Mouse (Mus musculus): Measurements from ENCODE around the gene 9130019O22Rik. TPM values are rescaled to one million over a fixed set of nuclear protein-coding genes. Genes with fewer than 3 reads are reported as not detected.
"Not testable (repeated sequence)": the region's sequence is repeated elsewhere in the genome, so short reads cannot be mapped to it uniquely, and the experiment has no call there.

Gene 9130019O22Rik
- polyA plus RNA-seq, 1 experiment from 2014 or later, result 5.4 TPM

DNA sequence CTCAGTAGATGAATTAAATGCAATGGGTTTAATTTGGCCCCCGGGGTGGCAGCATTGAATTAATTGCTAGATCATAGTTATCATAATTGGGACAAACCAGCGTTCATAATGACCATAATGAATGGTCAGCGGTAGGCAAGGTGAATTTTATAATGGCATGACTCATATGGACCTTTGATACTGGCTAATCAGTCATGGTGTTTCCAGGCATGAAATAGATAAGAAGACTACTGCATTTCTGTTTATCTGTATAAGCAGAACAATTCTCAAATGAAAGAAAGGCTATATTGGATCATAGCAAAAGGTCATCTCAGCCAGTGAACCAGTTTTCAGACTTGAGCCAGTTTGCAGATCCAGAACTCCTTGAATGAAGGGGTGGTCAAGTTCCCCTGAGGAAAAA lies 13.4 kb upstream of the 9130019O22Rik start:
- no peak overlapping the region for H3K27ac ChIP-seq
- H3K4me2 ChIP-seq, result no peak overlapping the region
- H3K27me3 ChIP-seq, result peaks cover 17% of the 10 kb centered on the region
- WGBS, result 65% methylated on average over 3 of the region's 3 CpGs
- no peak overlapping the region for H3K9ac ChIP-seq
- no peaks in the 10 kb centered on the region for H3K9me3 ChIP-seq
- peaks cover 4% of the 10 kb centered on the region; the same call in 1 of the 2 replicates for H3K36me3 ChIP-seq
- no peak overlapping the region for H3K4me3 ChIP-seq
- H3K4me1 ChIP-seq (replicated peaks), result no peaks in the 10 kb centered on the region
- ATAC-seq (ENCODE audit: low FRiP score), result no peak

DNA sequence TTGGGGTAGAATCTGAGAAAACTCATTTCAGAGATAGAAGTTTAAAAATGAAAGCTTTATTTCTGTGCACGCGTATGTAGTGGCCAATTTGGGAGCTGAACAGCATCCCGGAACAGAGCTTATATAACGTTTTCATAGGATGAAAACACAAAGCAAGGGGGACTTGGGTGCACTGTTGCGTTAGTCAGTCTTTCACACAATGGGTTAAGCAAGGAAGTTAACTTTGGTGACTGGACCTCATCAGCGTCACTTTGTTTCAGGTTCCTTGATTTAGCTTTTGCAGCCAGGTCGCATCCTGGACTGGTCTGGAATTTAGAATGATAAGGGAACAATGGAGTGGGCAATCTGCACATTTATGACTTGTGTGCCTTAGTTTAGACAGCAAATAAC lies 7.0 kb upstream of the 9130019O22Rik start:
- Histone ChIP-seq H3K4me3 (peak overlapping the region; percentile 65), H3K27ac (peak overlapping the region; percentile 89), H3K4me2 (peak overlapping the region; percentile 85), H3K4me1 (replicated peaks) (peaks cover 16% of the 10 kb centered on the region), H3K9me3 (no peaks in the 10 kb centered on the region), H3K9ac (peak overlapping the region; percentile 67), H3K36me3 (peaks cover 15% of the 10 kb centered on the region), H3K27me3 (peaks cover 13% of the 10 kb centered on the region)
- 27% methylated on average over 7 of the region's 7 CpGs for WGBS
- peak; percentile 37; the same call in 1 of the 2 replicates for ATAC-seq (ENCODE audit: low FRiP score)

DNA sequence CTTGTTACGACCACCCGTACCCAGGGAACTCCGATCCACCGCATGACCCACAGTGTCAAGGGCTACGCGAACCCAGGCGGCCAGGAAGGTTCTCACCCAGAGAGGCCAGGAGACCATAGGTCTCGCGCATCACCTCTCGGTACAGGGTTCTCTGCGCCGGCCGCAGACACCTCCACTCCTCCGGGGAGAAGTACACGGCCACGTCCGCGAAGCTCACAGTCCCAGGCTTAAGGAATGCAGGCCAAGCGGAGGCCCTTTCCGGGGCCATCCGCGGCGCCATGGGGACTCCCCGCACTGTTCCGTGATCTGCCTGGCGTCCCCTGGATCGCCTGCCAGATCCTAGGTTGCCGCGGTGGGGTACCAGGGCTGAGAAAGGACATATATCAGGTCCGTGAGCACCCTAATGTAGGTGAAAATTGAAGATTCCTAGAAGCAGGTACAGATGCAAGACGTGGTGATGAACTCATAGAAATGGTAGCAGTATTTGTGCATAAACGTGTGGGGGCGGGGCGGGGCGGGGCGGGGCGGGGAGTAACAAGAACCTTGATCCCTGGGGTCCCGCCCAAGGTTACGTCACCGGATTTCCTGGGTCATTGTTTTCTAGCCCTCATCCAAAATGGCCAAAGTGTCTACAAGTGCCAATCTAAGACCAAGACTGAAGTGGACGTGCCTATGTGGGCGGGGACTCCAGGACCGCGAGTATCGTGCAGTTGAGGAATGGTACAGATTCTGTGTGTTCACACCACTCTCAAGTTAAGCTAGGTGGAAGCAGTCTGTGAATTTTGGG lies 6.4 kb upstream of the 9130019O22Rik start, which contains the start of gene E430018J23Rik:
E430018J23Rik (minus strand) TSS at position 473 of the 787 bp plus-strand sequence.
- WGBS, result under 1% methylated on average over 45 of the region's 45 CpGs
- ATAC-seq (ENCODE audit: low FRiP score), result peak; percentile 93
- H3K27ac ChIP-seq, result peak within 1 kb of the TSS; percentile 89

DNA sequence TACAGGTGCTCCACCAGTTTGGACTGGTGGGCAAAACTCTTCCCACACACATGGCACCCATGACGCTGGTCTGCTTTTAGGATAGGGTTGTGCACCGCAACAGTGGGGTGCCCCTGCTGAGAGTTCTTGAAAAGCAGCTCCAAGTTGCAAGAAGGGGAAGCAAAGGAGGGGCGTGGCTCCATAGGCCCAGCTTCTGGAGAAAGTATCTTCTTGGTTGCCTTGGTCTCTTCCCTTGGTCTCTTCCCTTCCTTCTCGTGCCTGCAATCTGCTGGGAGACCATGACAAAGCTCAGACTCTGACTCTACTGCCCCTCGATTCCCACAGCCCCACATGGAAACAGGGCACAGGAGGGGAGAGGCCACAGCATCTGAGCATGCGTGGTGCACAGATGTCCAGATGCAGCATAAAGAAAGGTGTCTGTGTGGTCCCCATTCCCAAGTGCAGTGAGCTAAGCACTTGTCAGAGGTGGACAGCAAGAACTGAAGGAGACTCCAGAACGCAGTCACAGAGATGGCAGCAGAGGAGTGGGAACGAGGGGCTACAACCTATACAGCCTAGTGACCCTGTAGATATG lies 5.4 kb upstream of the 9130019O22Rik start:
- H3K9ac ChIP-seq, result peak overlapping the region; percentile 84
- H3K4me1 ChIP-seq (replicated peaks), result peaks cover 16% of the 10 kb centered on the region
- peaks cover 8% of the 10 kb centered on the region for H3K27me3 ChIP-seq
- 87% methylated on average over 8 of the region's 8 CpGs for WGBS
- H3K9me3 ChIP-seq, result no peaks in the 10 kb centered on the region
- H3K27ac ChIP-seq, result 0 out of 2 replicates have a peak overlapping the region, but pooled peaks have one; percentile 89
- peaks cover 15% of the 10 kb centered on the region for H3K36me3 ChIP-seq
- H3K4me3 ChIP-seq, result peak overlapping the region; percentile 65
- no peak for ATAC-seq (ENCODE audit: low FRiP score)
- H3K4me2 ChIP-seq, result peak overlapping the region; percentile 85

More for the DNA sequence above, 6.4 kb upstream of the 9130019O22Rik start, which contains the start of gene E430018J23Rik:
- peak within 1 kb of the TSS; percentile 84 for H3K9ac ChIP-seq
- H3K9me3 ChIP-seq, result no peaks in the 10 kb centered on the region
- peaks cover 16% of the 10 kb centered on the region for H3K4me1 ChIP-seq (replicated peaks)
- H3K36me3 ChIP-seq, result peaks cover 15% of the 10 kb centered on the region
- H3K27me3 ChIP-seq, result peaks cover 13% of the 10 kb centered on the region
- peak within 1 kb of the TSS; percentile 65 for H3K4me3 ChIP-seq
- H3K4me2 ChIP-seq, result peak within 1 kb of the TSS; percentile 85

DNA sequence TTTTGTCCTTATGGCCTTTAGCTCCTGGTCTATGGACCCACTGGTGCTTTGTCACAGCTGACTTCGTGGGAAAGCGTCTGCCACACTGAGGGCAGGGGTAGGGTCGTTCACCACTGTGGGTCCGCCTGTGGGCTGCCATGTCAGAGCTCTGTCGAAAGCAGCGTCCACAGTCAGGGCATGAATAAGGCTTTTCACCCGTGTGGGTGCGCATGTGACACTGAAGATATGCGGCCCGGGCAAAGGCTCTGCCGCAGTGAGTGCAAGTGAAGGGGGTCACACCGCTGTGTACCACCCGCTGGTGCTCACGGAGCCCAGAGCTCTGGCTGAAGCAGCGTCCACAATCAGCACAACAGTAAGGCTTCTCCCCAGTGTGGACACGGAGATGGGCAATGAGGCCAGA lies 4.6 kb upstream of the 9130019O22Rik start:
- no peak overlapping the region for H3K4me3 ChIP-seq
- peaks cover 16% of the 10 kb centered on the region for H3K4me1 ChIP-seq (replicated peaks)
- no peak for ATAC-seq (ENCODE audit: low FRiP score)
- no peak overlapping the region for H3K4me2 ChIP-seq
- H3K27me3 ChIP-seq, result 0 out of 2 replicates have a peak, but pooled peaks cover 4% of the 10 kb centered on the region
- H3K9me3 ChIP-seq, result no peaks in the 10 kb centered on the region
- peaks cover 15% of the 10 kb centered on the region for H3K36me3 ChIP-seq
- no peak overlapping the region for H3K9ac ChIP-seq
- 94% methylated on average over 16 of the region's 16 CpGs for WGBS
- H3K27ac ChIP-seq, result no peak overlapping the region

DNA sequence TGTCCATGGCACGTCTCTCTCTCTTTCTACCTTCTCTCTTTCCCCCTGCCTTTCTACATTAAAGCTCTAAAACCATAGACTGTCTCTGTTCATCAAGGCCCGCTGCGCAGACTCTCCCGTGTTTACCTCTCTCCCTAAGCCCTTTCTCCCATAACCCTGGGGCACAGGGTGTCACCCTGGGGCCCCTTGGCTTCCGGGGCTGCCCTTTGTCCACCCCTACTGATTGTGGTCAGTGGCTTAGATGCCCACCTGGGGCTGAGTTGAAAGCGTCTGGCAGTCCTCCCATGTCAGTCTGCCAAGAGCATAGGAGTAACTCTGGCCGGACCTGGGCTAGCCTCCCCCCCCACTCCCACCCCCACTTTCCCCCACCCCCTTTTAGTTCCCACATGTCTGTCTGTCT lies 3.3 kb upstream of the 9130019O22Rik start:
- no peak for ATAC-seq (ENCODE audit: low FRiP score)
- Histone ChIP-seq H3K27ac (no peak overlapping the region), H3K4me3 (no peak overlapping the region), H3K4me1 (replicated peaks) (peaks cover 27% of the 10 kb centered on the region), H3K36me3 (peaks cover 18% of the 10 kb centered on the region), H3K9me3 (no peaks in the 10 kb centered on the region), H3K4me2 (no peak overlapping the region), H3K27me3 (no peaks in the 10 kb centered on the region), H3K9ac (no peak overlapping the region)
- 77% methylated on average over 7 of the region's 7 CpGs for WGBS

DNA sequence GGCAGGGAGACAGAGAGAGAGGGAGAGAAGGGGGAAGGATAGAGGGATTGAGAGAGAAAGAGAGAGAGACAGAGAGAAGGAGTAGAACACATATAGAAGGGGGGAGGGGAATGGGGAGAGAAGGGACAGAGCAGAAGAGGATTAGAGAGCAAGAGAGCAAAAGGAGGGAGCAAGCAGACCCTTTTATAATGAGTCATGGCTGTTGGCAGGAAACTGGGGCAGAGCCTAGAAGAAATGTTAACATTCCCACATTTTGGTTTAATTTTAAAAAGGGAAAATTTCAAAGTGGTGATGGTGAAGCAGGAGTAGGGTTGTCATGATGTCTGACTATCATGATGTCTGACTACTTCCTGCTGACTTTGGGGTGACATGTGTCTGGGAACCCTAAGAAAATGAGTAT lies 1.2 kb upstream of the 9130019O22Rik start:
- H3K4me3 ChIP-seq; H3K27ac ChIP-seq; H3K9ac ChIP-seq; H3K9me3 ChIP-seq; ATAC-seq (ENCODE audit: low FRiP score); H3K4me2 ChIP-seq; H3K27me3 ChIP-seq: not testable (repeated sequence)
- Histone ChIP-seq H3K4me1 (replicated peaks) (peaks cover 20% of the 10 kb centered on the region), H3K36me3 (peaks cover 28% of the 10 kb centered on the region)

DNA sequence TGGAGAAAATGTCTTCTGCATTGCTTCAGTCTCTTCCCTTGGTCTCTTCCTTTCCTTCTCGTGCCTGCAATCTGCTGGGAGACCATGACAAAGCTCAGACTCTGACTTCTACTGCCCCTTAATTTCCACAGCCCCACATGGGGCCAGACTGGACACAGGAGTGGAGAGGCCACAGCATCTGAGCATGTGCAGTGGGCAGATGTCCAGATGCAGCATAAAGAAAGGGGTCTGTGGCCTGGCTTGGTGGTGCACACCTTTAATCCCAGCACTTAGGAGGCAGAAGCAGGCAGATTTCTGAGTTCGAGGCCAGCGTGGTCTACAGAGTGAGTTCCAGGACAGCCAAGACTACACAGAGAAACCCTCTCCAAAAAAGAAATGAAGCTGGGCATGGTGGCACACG lies 1.4 kb downstream of the 9130019O22Rik start:
- not testable (repeated sequence) for ATAC-seq (ENCODE audit: low FRiP score); H3K9ac ChIP-seq; H3K4me3 ChIP-seq; H3K27me3 ChIP-seq; H3K9me3 ChIP-seq; H3K4me2 ChIP-seq; H3K27ac ChIP-seq
- WGBS, result 94% methylated on average over 4 of the region's 4 CpGs
- H3K36me3 ChIP-seq, result peaks cover 26% of the 10 kb centered on the region
- peaks cover 11% of the 10 kb centered on the region for H3K4me1 ChIP-seq (replicated peaks)

DNA sequence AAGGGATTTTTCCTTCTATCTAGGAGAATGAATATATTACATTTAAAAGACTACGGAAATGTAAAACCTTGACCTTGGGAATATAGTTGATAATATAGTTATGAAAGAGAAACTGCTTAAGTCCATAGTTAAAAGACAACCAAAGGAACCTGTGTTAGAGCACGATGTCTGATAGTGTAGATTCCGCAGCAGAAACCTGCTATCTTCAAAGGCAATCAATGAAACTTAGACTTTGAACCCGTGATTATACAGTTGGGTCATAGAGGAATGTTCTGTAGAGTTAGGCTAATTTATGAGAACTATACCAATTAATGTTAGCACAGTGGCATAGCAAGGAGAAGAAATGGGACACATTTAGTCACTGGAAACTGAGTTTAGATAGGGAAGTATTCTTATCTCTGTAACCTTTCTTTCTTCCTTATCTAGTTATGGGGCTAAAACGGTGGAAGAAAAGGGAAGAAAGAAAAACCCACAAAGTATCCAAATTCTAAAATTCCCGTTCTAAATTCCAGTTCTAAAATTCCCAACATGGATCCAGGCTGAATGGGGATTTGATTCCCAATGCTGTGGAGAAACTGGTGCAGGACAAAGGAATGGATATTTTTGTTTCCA lies 8.6 kb downstream of the 9130019O22Rik start:
- H3K4me2 ChIP-seq, result no peak overlapping the region
- H3K27ac ChIP-seq, result no peak overlapping the region
- ATAC-seq (ENCODE audit: low FRiP score), result no peak
- no peaks in the 10 kb centered on the region for H3K27me3 ChIP-seq
- no peak overlapping the region for H3K4me3 ChIP-seq
- H3K9ac ChIP-seq, result no peak overlapping the region
- no peaks in the 10 kb centered on the region for H3K9me3 ChIP-seq
- peaks cover 6% of the 10 kb centered on the region for H3K4me1 ChIP-seq (replicated peaks)
- H3K36me3 ChIP-seq, result peaks cover 22% of the 10 kb centered on the region
- 79% methylated on average over 6 of the region's 6 CpGs for WGBS

DNA sequence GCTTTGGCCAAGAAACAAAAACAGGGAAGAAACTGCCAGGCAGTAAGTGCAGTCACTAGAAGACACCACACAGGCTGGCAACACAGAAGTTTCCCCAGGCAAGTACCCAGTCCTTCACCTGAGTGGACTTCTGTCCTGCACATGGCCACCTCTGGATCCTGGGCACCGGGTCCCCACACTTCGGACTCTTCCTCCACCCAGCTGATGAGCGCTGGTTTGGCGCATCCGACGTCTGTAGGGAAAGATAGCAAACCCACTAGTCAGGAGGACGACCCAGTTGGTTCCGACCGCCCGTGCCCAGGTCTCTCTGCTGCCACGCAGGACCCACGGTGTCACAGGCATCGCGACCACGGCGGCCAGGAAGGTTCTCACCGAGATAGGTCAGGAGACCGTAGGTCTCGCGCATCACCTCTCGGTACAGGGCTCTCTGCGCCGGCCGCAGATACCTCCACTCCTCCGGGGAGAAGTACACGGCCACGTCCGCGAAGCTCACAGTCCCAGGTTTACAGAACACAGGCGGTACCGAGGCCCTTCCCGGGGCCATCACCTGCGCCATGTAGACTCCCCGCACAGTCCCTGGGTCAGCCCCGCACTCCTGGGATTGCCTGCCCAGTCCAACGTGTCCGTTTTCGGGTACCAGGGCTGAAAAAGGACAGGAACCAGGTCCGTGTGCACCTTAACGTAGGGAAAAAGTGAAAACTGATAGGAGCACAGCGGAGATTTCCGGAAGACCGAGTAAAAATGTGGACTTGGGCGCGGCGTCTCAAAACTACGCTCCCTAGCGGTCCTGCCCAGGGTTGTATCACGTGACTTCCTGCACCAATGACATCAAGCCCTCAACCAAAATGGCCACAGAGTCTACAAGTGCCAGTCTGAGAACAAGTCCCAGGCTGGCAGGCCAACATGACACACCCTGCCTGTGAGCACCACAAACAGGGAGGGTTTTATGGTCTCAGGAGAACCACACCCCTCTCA lies 11.4 kb downstream of the 9130019O22Rik start, which contains the start of gene Zfp747:
Zfp747 (minus strand) TSS at position 780 of the 975 bp plus-strand sequence.
- Histone ChIP-seq H3K36me3 (peaks cover 18% of the 10 kb centered on the region), H3K27ac (peak within 1 kb of the TSS; percentile 78), H3K4me2 (peak within 1 kb of the TSS; percentile 74), H3K9ac (peak within 1 kb of the TSS; percentile 80), H3K4me3 (peak within 1 kb of the TSS; percentile 70)
- not testable (repeated sequence) for H3K27me3 ChIP-seq; H3K4me1 ChIP-seq (replicated peaks); H3K9me3 ChIP-seq
- peak; percentile 91 for ATAC-seq (ENCODE audit: low FRiP score)
- WGBS, result 2% methylated on average over 49 of the region's 49 CpGs

DNA sequence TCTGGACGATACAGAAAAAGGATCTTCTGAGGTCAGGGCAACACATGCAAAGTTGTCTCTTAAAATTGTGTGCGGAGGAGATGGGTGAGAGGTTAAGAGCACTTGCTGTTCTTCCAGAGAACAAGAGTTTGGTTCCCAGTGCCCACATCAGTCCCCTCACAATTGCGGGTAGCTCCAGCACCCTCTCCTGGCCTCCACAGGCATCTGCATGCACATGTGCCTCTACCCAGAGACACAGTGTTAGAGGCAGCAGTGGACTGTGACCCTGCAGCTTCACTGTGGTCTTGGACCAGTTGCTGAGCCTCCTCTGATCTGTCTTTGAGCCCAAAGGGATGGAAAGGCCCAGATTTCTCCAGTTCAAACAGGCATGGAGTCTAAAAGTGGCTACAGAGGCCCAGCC lies 15.1 kb downstream of the 9130019O22Rik start:
- not testable (repeated sequence) for H3K9ac ChIP-seq; H3K4me1 ChIP-seq (replicated peaks); H3K27ac ChIP-seq; H3K4me2 ChIP-seq; H3K27me3 ChIP-seq; H3K9me3 ChIP-seq; H3K4me3 ChIP-seq; ATAC-seq (ENCODE audit: low FRiP score)
- peaks cover 18% of the 10 kb centered on the region for H3K36me3 ChIP-seq
- WGBS, result 83% methylated on average over 3 of the region's 3 CpGs

Data from hindbrain, embryonic 13.5 days (tissue).